Mouse (Mus musculus) lung, postnatal 0 days (tissue): ENCODE results near the gene Mettl7a2. TPM values are rescaled to one million over a fixed set of nuclear protein-coding genes. Genes with fewer than 3 reads are reported as not detected.
"Not testable (repeated sequence)": the region's sequence is repeated elsewhere in the genome, so short reads cannot be mapped to it uniquely, and the experiment has no call there.

ENCODE experiments used
- ATAC-seq: fragments of 200-750 bp; cut with Nextera tagmentation; 2 replicates; pipeline ENCODE4 v1.8.0; 2017; ENCODE audit warnings: moderate library complexity
- DNase-seq: peaks from one replicate; pipeline ENCODE4 v3.0.0-alpha.2; 2016; ENCODE audit warnings: low spot score
- H3K27ac ChIP-seq: fragments of 300-500 bp; sonication (generic); 2 replicates; pipeline ENCODE4 v1.5.1; 2014; ENCODE audit warnings: antibody characterized with exemption, mild to moderate bottlenecking, low read length, mixed read lengths
- H3K27me3 ChIP-seq: fragments of 300-500 bp; sonication (generic); replicated peaks from 2 replicates; pipeline ENCODE4 v1.6.1; 2014; ENCODE audit warnings: low read length, mixed read lengths; ENCODE audit not compliant: insufficient read depth
- H3K36me3 ChIP-seq: fragments of 300-500 bp; sonication (generic); 2 replicates; pipeline ENCODE4 v1.6.1; 2014; ENCODE audit warnings: low read length, mixed read lengths; ENCODE audit not compliant: insufficient read depth
- H3K4me1 ChIP-seq: fragments of 300-500 bp; sonication (generic); 2 replicates; pipeline ENCODE4 v1.6.1; 2014; ENCODE audit warnings: antibody characterized with exemption, low read depth, low read length, mixed read lengths; ENCODE audit not compliant: insufficient read depth
- H3K4me2 ChIP-seq: fragments of 300-500 bp; sonication (generic); replicated peaks from 2 replicates; pipeline ENCODE4 v1.6.1; 2014; ENCODE audit warnings: low read depth, mild to moderate bottlenecking, low read length, moderate library complexity, mixed read lengths
- H3K4me3 ChIP-seq: fragments of 300-500 bp; sonication (generic); 2 replicates; pipeline ENCODE4 v1.5.1; 2014; ENCODE audit warnings: low read depth, low read length
- H3K9ac ChIP-seq: fragments of 300-500 bp; sonication (generic); replicated peaks from 2 replicates; pipeline ENCODE4 v1.6.1; 2014; ENCODE audit warnings: low read depth, mild to moderate bottlenecking
- H3K9me3 ChIP-seq: fragments of 300-500 bp; sonication (generic); 2 replicates; pipeline ENCODE4 v1.6.1; 2016; ENCODE audit warnings: low read length, mixed read lengths
- CTCF ChIP-seq: IDR thresholded peaks from 2 replicates; pipeline ENCODE4 v1.5.1; 2016; ENCODE audit warnings: antibody characterized with exemption, mild to moderate bottlenecking
- EP300 ChIP-seq: IDR thresholded peaks from 2 replicates; pipeline ENCODE4 v1.6.1; 2016; ENCODE audit warnings: antibody characterized with exemption, mild to moderate bottlenecking, control low read depth
- WGBS: fragments of 180-500 bp; shearing (Covaris S2); extraction: QIAGEN DNeasy Blood & Tissue Kit; methylation state at CpG from one replicate; pipeline ENCODE4 v1.1.7; 2014; 5-methylcytosine and 5-hydroxymethylcytosine counted together
- polyA plus RNA-seq: library from polyadenylated mRNA; unstranded; fragments of >200 nt; fragmentation: Nextera tagmentation; extraction: Ambion mirVana; gene quantifications from 2 replicates; pipeline ENCODE4 v1.2.1, GENCODE M21; 2015

The Mettl7a2 gene
- 0.11 and 0.19 TPM in 2 replicates for polyA plus RNA-seq

GRCm38 (mm10) chr15:100352711-100353250 is at the start of gene Mettl7a2, which contains the start of gene Methig1:
Gene Mettl7a2, plus strand, starts transcription at chr15:100353200.
Gene Methig1, plus strand, starts transcription at chr15:100353149.
- Histone ChIP-seq H3K27ac (no peak within 1 kb of the TSS), H3K9me3 (no peaks in the 10 kb centered on the region), H3K4me3 (no peak within 1 kb of the TSS), H3K27me3 (no peaks in the 10 kb centered on the region), H3K9ac (no peak within 1 kb of the TSS), H3K4me2 (no peak within 1 kb of the TSS), H3K36me3 (no peaks in the 10 kb centered on the region), H3K4me1 (no peaks in the 10 kb centered on the region)
- no peak for ATAC-seq
- 76% methylated on average over 10 of the region's 10 CpGs for WGBS
- TF ChIP-seq CTCF (no peak), EP300 (no peak)
- no peak for DNase-seq

- ATAC-seq, result no peak
- H3K4me2 ChIP-seq, result peak overlapping the region; percentile 69
- TF ChIP-seq CTCF (no peak), EP300 (0 out of 2 replicates have a peak, but pooled peaks have one; percentile 26)
- H3K27me3 ChIP-seq, result no peaks in the 10 kb centered on the region
- no peaks in the 10 kb centered on the region; the same call in 1 of the 2 replicates for H3K4me1 ChIP-seq
- H3K4me3 ChIP-seq, result no peak overlapping the region
- WGBS, result 34% methylated on average over 8 of the region's 8 CpGs
- DNase-seq, result no peak
- H3K9ac ChIP-seq, result no peak overlapping the region
- H3K9me3 ChIP-seq, result no peaks in the 10 kb centered on the region
- no peaks in the 10 kb centered on the region for H3K36me3 ChIP-seq
- peak overlapping the region; percentile 92 for H3K27ac ChIP-seq
Measured at GRCm38 (mm10) chr15:100303428-100304018, 49.5 kb upstream of the Mettl7a2 start.

- DNase-seq (peak; percentile 94), ATAC-seq (peak; percentile 71)
- peak within 1 kb of the TSS; percentile 92 for H3K27ac ChIP-seq
- H3K4me3 ChIP-seq, result peak within 1 kb of the TSS; percentile 58
- TF ChIP-seq CTCF (no peak), EP300 (peak; percentile 14; the same call in 1 of the 2 replicates)
- no peaks in the 10 kb centered on the region; the same call in 1 of the 2 replicates for H3K4me1 ChIP-seq
- H3K27me3 ChIP-seq, result no peaks in the 10 kb centered on the region
- H3K9me3 ChIP-seq, result no peaks in the 10 kb centered on the region
- 1% methylated on average over 15 of the region's 30 CpGs for WGBS
- H3K9ac ChIP-seq, result peak within 1 kb of the TSS; percentile 47
- H3K36me3 ChIP-seq, result no peaks in the 10 kb centered on the region
- H3K4me2 ChIP-seq, result peak within 1 kb of the TSS; percentile 69
Measured at GRCm38 (mm10) chr15:100304019-100304991, 48.7 kb upstream of the Mettl7a2 start, which contains the start of gene Mettl7a1. Gene Mettl7a1, plus strand, starts transcription at chr15:100304140.

GRCm38 (mm10) chr15:100306201-100306600 is 46.8 kb upstream of the Mettl7a2 start:
- H3K36me3 ChIP-seq, result no peaks in the 10 kb centered on the region
- no peaks in the 10 kb centered on the region for H3K9me3 ChIP-seq
- no peaks in the 10 kb centered on the region for H3K4me1 ChIP-seq
- no peak for TF ChIP-seq CTCF
- TF ChIP-seq EP300, result no peak
- ATAC-seq (no peak), DNase-seq (no peak)
- H3K27ac ChIP-seq, result no peak overlapping the region
- H3K9ac ChIP-seq, result no peak overlapping the region
- H3K4me2 ChIP-seq, result peak overlapping the region; percentile 69
- 49% methylated on average over 2 of the region's 2 CpGs for WGBS
- H3K27me3 ChIP-seq, result no peaks in the 10 kb centered on the region
- H3K4me3 ChIP-seq, result peak overlapping the region; percentile 58; the same call in 1 of the 2 replicates

- not testable (repeated sequence) for H3K4me1 ChIP-seq, H3K36me3 ChIP-seq, H3K27ac ChIP-seq, H3K9ac ChIP-seq, H3K27me3 ChIP-seq, H3K9me3 ChIP-seq, H3K4me3 ChIP-seq
- H3K4me2 ChIP-seq, result peak overlapping the region; percentile 35
- peak; percentile 67 for TF ChIP-seq CTCF
- WGBS, result 32% methylated on average over 11 of the region's 11 CpGs
- DNase-seq, result peak; percentile 75
- peak; percentile 45 for ATAC-seq
Measured at GRCm38 (mm10) chr15:100307438-100308096, 45.4 kb upstream of the Mettl7a2 start.
